Mouse (Mus musculus): ENCODE measurements at regions not wholly inside any gene's neighbourhood (a gene's known extent, or its start where the extent isn't known, plus 50 kb on each side); places are given as distances from the start of the nearest gene placed in this dataset.

- Histone ChIP-seq H3K4me1 (ENCODE audit: control insufficient read depth, insufficient read depth, low read length) (no peaks in the 10 kb centered on the region), H3K4me3 (ENCODE audit: insufficient read depth, low read length) (no peak overlapping the region), H3K27ac (ENCODE audit: insufficient read depth, low read length) (no peak overlapping the region)
- TF ChIP-seq CTCF (IDR thresholded peaks at IDR 0.05; ENCODE audit: borderline replicate concordance, insufficient read depth, low read length) (no peak), POLR2A (IDR thresholded peaks at IDR 0.05; ENCODE audit: low read depth, low read length) (no peak)
Observed at GRCm38 (mm10) chr4:53915326-53915725, 89.5 kb downstream of the Tmem38b start.

- Histone ChIP-seq H3K4me1 (ENCODE audit: control insufficient read depth, insufficient read depth, low read length) (no peaks in the 10 kb centered on the region), H3K4me3 (ENCODE audit: insufficient read depth, low read length) (no peak overlapping the region), H3K27ac (ENCODE audit: insufficient read depth, low read length) (no peak overlapping the region)
- peak; percentile 31; the same call in 1 of the 2 replicates for TF ChIP-seq CTCF (IDR thresholded peaks at IDR 0.05; ENCODE audit: borderline replicate concordance, insufficient read depth, low read length)
- no peak for TF ChIP-seq POLR2A (IDR thresholded peaks at IDR 0.05; ENCODE audit: low read depth, low read length)
Observed at GRCm38 (mm10) chr4:53919188-53919587, 93.3 kb downstream of the Tmem38b start.

- no peak overlapping the region for H3K27ac ChIP-seq (ENCODE audit: insufficient read depth, low read length)
- no peaks in the 10 kb centered on the region for H3K4me1 ChIP-seq (ENCODE audit: control insufficient read depth, insufficient read depth, low read length)
- TF ChIP-seq POLR2A (IDR thresholded peaks at IDR 0.05; ENCODE audit: low read depth, low read length) (no peak), CTCF (IDR thresholded peaks at IDR 0.05; ENCODE audit: borderline replicate concordance, insufficient read depth, low read length) (no peak)
- no peak overlapping the region for H3K4me3 ChIP-seq (ENCODE audit: insufficient read depth, low read length)
Observed at GRCm38 (mm10) chr4:53920587-53920986, 94.7 kb downstream of the Tmem38b start.

GRCm38 (mm10) chr4:53931068-53931467 is 105.2 kb downstream of the Tmem38b start:
- H3K27ac ChIP-seq (ENCODE audit: insufficient read depth, low read length): no peak overlapping the region
- no peaks in the 10 kb centered on the region for H3K4me1 ChIP-seq (ENCODE audit: control insufficient read depth, insufficient read depth, low read length)
- H3K4me3 ChIP-seq (ENCODE audit: insufficient read depth, low read length): no peak overlapping the region
- TF ChIP-seq POLR2A (IDR thresholded peaks at IDR 0.05; ENCODE audit: low read depth, low read length) (no peak), CTCF (IDR thresholded peaks at IDR 0.05; ENCODE audit: borderline replicate concordance, insufficient read depth, low read length) (no peak)

- Histone ChIP-seq H3K4me3 (ENCODE audit: insufficient read depth, low read length) (no peak overlapping the region), H3K4me1 (ENCODE audit: control insufficient read depth, insufficient read depth, low read length) (no peaks in the 10 kb centered on the region), H3K27ac (ENCODE audit: insufficient read depth, low read length) (no peak overlapping the region)
- TF ChIP-seq CTCF (IDR thresholded peaks at IDR 0.05; ENCODE audit: borderline replicate concordance, insufficient read depth, low read length): peak; percentile 93
- TF ChIP-seq POLR2A (IDR thresholded peaks at IDR 0.05; ENCODE audit: low read depth, low read length): no peak
Observed at GRCm38 (mm10) chr4:53931499-53931898, 105.7 kb downstream of the Tmem38b start.

GRCm38 (mm10) chr4:53935306-53935705 is 109.5 kb downstream of the Tmem38b start:
- no peaks in the 10 kb centered on the region for H3K4me1 ChIP-seq (ENCODE audit: control insufficient read depth, insufficient read depth, low read length)
- TF ChIP-seq CTCF (IDR thresholded peaks at IDR 0.05; ENCODE audit: borderline replicate concordance, insufficient read depth, low read length) (no peak), POLR2A (IDR thresholded peaks at IDR 0.05; ENCODE audit: low read depth, low read length) (no peak)

GRCm38 (mm10) chr4:53948736-53949135 is 122.9 kb downstream of the Tmem38b start:
- no peak for TF ChIP-seq POLR2A (IDR thresholded peaks at IDR 0.05; ENCODE audit: low read depth, low read length)
- no peak overlapping the region for H3K4me3 ChIP-seq (ENCODE audit: insufficient read depth, low read length)
- no peak overlapping the region for H3K27ac ChIP-seq (ENCODE audit: insufficient read depth, low read length)
- peaks cover 2% of the 10 kb centered on the region for H3K4me1 ChIP-seq (ENCODE audit: control insufficient read depth, insufficient read depth, low read length)

More at GRCm38 (mm10) chr4:53935306-53935705, 109.5 kb downstream of the Tmem38b start:
- Histone ChIP-seq H3K27ac (ENCODE audit: insufficient read depth, low read length) (no peak overlapping the region), H3K4me3 (ENCODE audit: insufficient read depth, low read length) (no peak overlapping the region)

- Histone ChIP-seq H3K4me3 (ENCODE audit: insufficient read depth, low read length) (no peak overlapping the region), H3K27ac (ENCODE audit: insufficient read depth, low read length) (no peak overlapping the region), H3K4me1 (ENCODE audit: control insufficient read depth, insufficient read depth, low read length) (peaks cover 2% of the 10 kb centered on the region)
- no peak for TF ChIP-seq CTCF (IDR thresholded peaks at IDR 0.05; ENCODE audit: borderline replicate concordance, insufficient read depth, low read length)
- TF ChIP-seq POLR2A (IDR thresholded peaks at IDR 0.05; ENCODE audit: low read depth, low read length): no peak
Observed at GRCm38 (mm10) chr4:53949164-53949563, 123.3 kb downstream of the Tmem38b start.

GRCm38 (mm10) chr4:53950496-53950895 is 124.7 kb downstream of the Tmem38b start:
- TF ChIP-seq CTCF (IDR thresholded peaks at IDR 0.05; ENCODE audit: borderline replicate concordance, insufficient read depth, low read length) (no peak), POLR2A (IDR thresholded peaks at IDR 0.05; ENCODE audit: low read depth, low read length) (no peak)
- Histone ChIP-seq H3K4me3 (ENCODE audit: insufficient read depth, low read length) (no peak overlapping the region), H3K4me1 (ENCODE audit: control insufficient read depth, insufficient read depth, low read length) (peaks cover 2% of the 10 kb centered on the region), H3K27ac (ENCODE audit: insufficient read depth, low read length) (no peak overlapping the region)

- no peak for TF ChIP-seq POLR2A (IDR thresholded peaks at IDR 0.05; ENCODE audit: low read depth, low read length)
- no peak for TF ChIP-seq CTCF (IDR thresholded peaks at IDR 0.05; ENCODE audit: borderline replicate concordance, insufficient read depth, low read length)
- no peak overlapping the region for H3K27ac ChIP-seq (ENCODE audit: insufficient read depth, low read length)
- no peak overlapping the region for H3K4me3 ChIP-seq (ENCODE audit: insufficient read depth, low read length)
- H3K4me1 ChIP-seq (ENCODE audit: control insufficient read depth, insufficient read depth, low read length): peaks cover 2% of the 10 kb centered on the region
Observed at GRCm38 (mm10) chr4:53951003-53951733, 125.3 kb downstream of the Tmem38b start.

All from embryonic fibroblast, embryonic 13.5 days (primary cell).